Mouse (Mus musculus): Measurements from ENCODE around the gene Kcnab1. TPM values are rescaled to one million over a fixed set of nuclear protein-coding genes. Genes with fewer than 3 reads are reported as not detected.

The Kcnab1 gene
- polyA plus RNA-seq, 2 experiments: 4.2 to 9.2 TPM

GRCm38 (mm10) chr3:65372552-65372951 is 263.4 kb downstream of the Kcnab1 start:
- H3K27ac ChIP-seq (replicated peaks; ENCODE audit: low read depth, low read length): no peak overlapping the region
- H3K27me3 ChIP-seq (ENCODE audit: control insufficient read depth, insufficient read depth, low read length): no peaks in the 10 kb centered on the region
- peaks cover 52% of the 10 kb centered on the region for H3K36me3 ChIP-seq (ENCODE audit: control insufficient read depth, insufficient read depth, low read length)
- ATAC-seq (ENCODE audit: low FRiP score, low read depth): no peak
- 90% methylated on average over 4 of the region's 4 CpGs for WGBS
- no peak overlapping the region for H3K9ac ChIP-seq (ENCODE audit: low read depth, low read length, severe bottlenecking)
- H3K4me1 ChIP-seq (ENCODE audit: control insufficient read depth, insufficient read depth, low read length): no peaks in the 10 kb centered on the region
- no peak for TF ChIP-seq POLR2A (IDR thresholded peaks at IDR 0.05; ENCODE audit: borderline replicate concordance, extremely low read depth, insufficient read depth, insufficient read length)
- no peak overlapping the region for H3K4me3 ChIP-seq (replicated peaks; ENCODE audit: low read length)
- H3K4me2 ChIP-seq (replicated peaks; ENCODE audit: low read depth, low read length, severe bottlenecking): no peak overlapping the region
- no peaks in the 10 kb centered on the region for H3K9me3 ChIP-seq (ENCODE audit: control insufficient read depth, low read length)
- no peak for DNase-seq (ENCODE audit: low spot score)

GRCm38 (mm10) chr3:65373594-65374182 is 264.5 kb downstream of the Kcnab1 start:
- ATAC-seq (ENCODE audit: low FRiP score, low read depth): no peak
- no peak overlapping the region for H3K9ac ChIP-seq (ENCODE audit: low read depth, low read length, severe bottlenecking)
- TF ChIP-seq POLR2A (IDR thresholded peaks at IDR 0.05; ENCODE audit: borderline replicate concordance, extremely low read depth, insufficient read depth, insufficient read length): no peak
- H3K4me1 ChIP-seq (ENCODE audit: control insufficient read depth, insufficient read depth, low read length): no peaks in the 10 kb centered on the region
- no peak overlapping the region for H3K4me2 ChIP-seq (replicated peaks; ENCODE audit: low read depth, low read length, severe bottlenecking)
- no peaks in the 10 kb centered on the region for H3K27me3 ChIP-seq (ENCODE audit: control insufficient read depth, insufficient read depth, low read length)
- H3K36me3 ChIP-seq (ENCODE audit: control insufficient read depth, insufficient read depth, low read length): peaks cover 55% of the 10 kb centered on the region
- no peak overlapping the region for H3K27ac ChIP-seq (replicated peaks; ENCODE audit: low read depth, low read length)
- no peaks in the 10 kb centered on the region for H3K9me3 ChIP-seq (ENCODE audit: control insufficient read depth, low read length)
- H3K4me3 ChIP-seq (replicated peaks; ENCODE audit: low read length): no peak overlapping the region
- DNase-seq (ENCODE audit: low spot score): no peak
- 90% methylated on average over 5 of the region's 5 CpGs for WGBS

- H3K9ac ChIP-seq (ENCODE audit: low read depth, low read length, severe bottlenecking): no peak overlapping the region
- peaks cover 62% of the 10 kb centered on the region for H3K36me3 ChIP-seq (ENCODE audit: control insufficient read depth, insufficient read depth, low read length)
- no peak for DNase-seq (ENCODE audit: low spot score)
These were observed 265.5 kb downstream of the Kcnab1 start for GRCm38 (mm10) chr3:65374729-65375128.

GRCm38 (mm10) chr3:65378724-65379123 is 269.5 kb downstream of the Kcnab1 start:
- no peaks in the 10 kb centered on the region for H3K9me3 ChIP-seq (ENCODE audit: control insufficient read depth, low read length)
- H3K27me3 ChIP-seq (ENCODE audit: control insufficient read depth, insufficient read depth, low read length): no peaks in the 10 kb centered on the region
- no peak overlapping the region for H3K27ac ChIP-seq (replicated peaks; ENCODE audit: low read depth, low read length)
- H3K36me3 ChIP-seq (ENCODE audit: control insufficient read depth, insufficient read depth, low read length): peaks cover 66% of the 10 kb centered on the region
- H3K4me1 ChIP-seq (ENCODE audit: control insufficient read depth, insufficient read depth, low read length): peaks cover 5% of the 10 kb centered on the region; the same call in 1 of the 2 replicates
- no peak overlapping the region for H3K4me3 ChIP-seq (replicated peaks; ENCODE audit: low read length)
- no peak for ATAC-seq (ENCODE audit: low FRiP score, low read depth)
- DNase-seq (ENCODE audit: low spot score): no peak
- TF ChIP-seq POLR2A (IDR thresholded peaks at IDR 0.05; ENCODE audit: borderline replicate concordance, extremely low read depth, insufficient read depth, insufficient read length): no peak
- no peak overlapping the region for H3K4me2 ChIP-seq (replicated peaks; ENCODE audit: low read depth, low read length, severe bottlenecking)
- no peak overlapping the region for H3K9ac ChIP-seq (ENCODE audit: low read depth, low read length, severe bottlenecking)

More at GRCm38 (mm10) chr3:65374729-65375128, 265.5 kb downstream of the Kcnab1 start:
- Histone ChIP-seq H3K4me1 (ENCODE audit: control insufficient read depth, insufficient read depth, low read length) (no peaks in the 10 kb centered on the region), H3K4me2 (replicated peaks; ENCODE audit: low read depth, low read length, severe bottlenecking) (no peak overlapping the region), H3K27ac (replicated peaks; ENCODE audit: low read depth, low read length) (no peak overlapping the region), H3K4me3 (replicated peaks; ENCODE audit: low read length) (no peak overlapping the region), H3K9me3 (ENCODE audit: control insufficient read depth, low read length) (no peaks in the 10 kb centered on the region), H3K27me3 (ENCODE audit: control insufficient read depth, insufficient read depth, low read length) (no peaks in the 10 kb centered on the region)
- no peak for TF ChIP-seq POLR2A (IDR thresholded peaks at IDR 0.05; ENCODE audit: borderline replicate concordance, extremely low read depth, insufficient read depth, insufficient read length)
- no peak for ATAC-seq (ENCODE audit: low FRiP score, low read depth)
- WGBS: 69% methylated on average over 3 of the region's 3 CpGs

DNA sequence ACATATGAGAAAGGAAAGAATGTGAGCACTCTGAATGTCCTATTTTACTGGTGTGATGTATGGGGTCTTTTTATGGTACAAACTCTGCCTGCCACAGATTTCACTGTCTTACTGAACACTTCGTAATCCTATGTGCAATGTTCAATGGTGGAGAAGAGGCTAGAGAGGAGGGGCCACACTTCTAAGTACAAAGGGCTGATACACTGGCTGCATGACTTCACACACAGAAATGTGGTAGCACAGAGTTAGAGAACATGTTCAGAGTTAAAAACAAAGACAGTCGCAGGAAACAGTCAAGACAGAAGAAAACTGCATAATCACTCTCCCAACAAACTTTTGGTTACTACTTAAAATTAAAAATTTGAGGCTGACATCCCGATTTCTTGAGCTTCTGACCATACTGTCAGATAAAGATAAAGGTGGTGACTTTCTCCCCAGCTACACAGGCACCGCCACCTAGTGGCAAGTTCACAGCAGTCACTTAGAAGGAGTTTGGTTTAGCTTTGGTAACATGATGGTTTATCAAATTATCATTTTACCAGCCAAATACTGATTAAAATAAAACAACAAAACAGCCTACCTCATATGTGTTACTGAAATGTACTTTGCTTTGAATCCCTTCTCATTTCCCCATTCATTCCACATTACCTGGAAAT is 270.8 kb downstream of the Kcnab1 start:
- H3K27me3 ChIP-seq (ENCODE audit: control insufficient read depth, insufficient read depth, low read length): no peaks in the 10 kb centered on the region
- WGBS: 72% methylated on average over 4 of the region's 4 CpGs

More for the DNA sequence above, 270.8 kb downstream of the Kcnab1 start:
- H3K4me2 ChIP-seq (replicated peaks; ENCODE audit: low read depth, low read length, severe bottlenecking): no peak overlapping the region
- H3K9me3 ChIP-seq (ENCODE audit: control insufficient read depth, low read length): no peaks in the 10 kb centered on the region
- H3K4me3 ChIP-seq (replicated peaks; ENCODE audit: low read length): no peak overlapping the region
- peaks cover 5% of the 10 kb centered on the region; the same call in 1 of the 2 replicates for H3K4me1 ChIP-seq (ENCODE audit: control insufficient read depth, insufficient read depth, low read length)
- TF ChIP-seq POLR2A (IDR thresholded peaks at IDR 0.05; ENCODE audit: borderline replicate concordance, extremely low read depth, insufficient read depth, insufficient read length): no peak
- no peak overlapping the region for H3K9ac ChIP-seq (ENCODE audit: low read depth, low read length, severe bottlenecking)
- ATAC-seq (ENCODE audit: low FRiP score, low read depth) (no peak), DNase-seq (ENCODE audit: low spot score) (peak; percentile 39)
- no peak overlapping the region for H3K27ac ChIP-seq (replicated peaks; ENCODE audit: low read depth, low read length)
- peaks cover 77% of the 10 kb centered on the region for H3K36me3 ChIP-seq (ENCODE audit: control insufficient read depth, insufficient read depth, low read length)
